Mouse (Mus musculus) lung, postnatal 0 days (tissue): ENCODE measurements around the gene H1foo. TPM values are rescaled to one million over a fixed set of nuclear protein-coding genes. Genes with fewer than 3 reads are reported as not detected.
A peak's percentile ranks its signal among the peaks of the same experiment; 100 is the strongest.

Experiments used
- ATAC-seq: fragments of 200-750 bp; cut with Nextera tagmentation; 2 replicates; pipeline ENCODE4 v1.8.0; 2017; ENCODE audit warnings: moderate library complexity
- DNase-seq: peaks from one replicate; pipeline ENCODE4 v3.0.0-alpha.2; 2016; ENCODE audit warnings: low spot score
- H3K27ac ChIP-seq: fragments of 300-500 bp; sonication (generic); 2 replicates; pipeline ENCODE4 v1.5.1; 2014; ENCODE audit warnings: antibody characterized with exemption, mild to moderate bottlenecking, low read length, mixed read lengths
- H3K27me3 ChIP-seq: fragments of 300-500 bp; sonication (generic); replicated peaks from 2 replicates; pipeline ENCODE4 v1.6.1; 2014; ENCODE audit warnings: low read length, mixed read lengths; ENCODE audit not compliant: insufficient read depth
- H3K36me3 ChIP-seq: fragments of 300-500 bp; sonication (generic); 2 replicates; pipeline ENCODE4 v1.6.1; 2014; ENCODE audit warnings: low read length, mixed read lengths; ENCODE audit not compliant: insufficient read depth
- H3K4me1 ChIP-seq: fragments of 300-500 bp; sonication (generic); 2 replicates; pipeline ENCODE4 v1.6.1; 2014; ENCODE audit warnings: antibody characterized with exemption, low read depth, low read length, mixed read lengths; ENCODE audit not compliant: insufficient read depth
- H3K4me2 ChIP-seq: fragments of 300-500 bp; sonication (generic); replicated peaks from 2 replicates; pipeline ENCODE4 v1.6.1; 2014; ENCODE audit warnings: low read depth, mild to moderate bottlenecking, low read length, moderate library complexity, mixed read lengths
- H3K4me3 ChIP-seq: fragments of 300-500 bp; sonication (generic); 2 replicates; pipeline ENCODE4 v1.5.1; 2014; ENCODE audit warnings: low read depth, low read length
- H3K9ac ChIP-seq: fragments of 300-500 bp; sonication (generic); replicated peaks from 2 replicates; pipeline ENCODE4 v1.6.1; 2014; ENCODE audit warnings: low read depth, mild to moderate bottlenecking
- H3K9me3 ChIP-seq: fragments of 300-500 bp; sonication (generic); 2 replicates; pipeline ENCODE4 v1.6.1; 2016; ENCODE audit warnings: low read length, mixed read lengths
- CTCF ChIP-seq: IDR thresholded peaks from 2 replicates; pipeline ENCODE4 v1.5.1; 2016; ENCODE audit warnings: antibody characterized with exemption, mild to moderate bottlenecking
- EP300 ChIP-seq: IDR thresholded peaks from 2 replicates; pipeline ENCODE4 v1.6.1; 2016; ENCODE audit warnings: antibody characterized with exemption, mild to moderate bottlenecking, control low read depth
- WGBS: fragments of 180-500 bp; shearing (Covaris S2); extraction: QIAGEN DNeasy Blood & Tissue Kit; methylation state at CpG from one replicate; pipeline ENCODE4 v1.1.7; 2014; 5-methylcytosine and 5-hydroxymethylcytosine counted together
- polyA plus RNA-seq: library from polyadenylated mRNA; unstranded; fragments of >200 nt; fragmentation: Nextera tagmentation; extraction: Ambion mirVana; gene quantifications from 2 replicates; pipeline ENCODE4 v1.2.1, GENCODE M21; 2015

H1foo gene
- polyA plus RNA-seq, 1 experiment from 2014 or later, result not detected

DNA sequence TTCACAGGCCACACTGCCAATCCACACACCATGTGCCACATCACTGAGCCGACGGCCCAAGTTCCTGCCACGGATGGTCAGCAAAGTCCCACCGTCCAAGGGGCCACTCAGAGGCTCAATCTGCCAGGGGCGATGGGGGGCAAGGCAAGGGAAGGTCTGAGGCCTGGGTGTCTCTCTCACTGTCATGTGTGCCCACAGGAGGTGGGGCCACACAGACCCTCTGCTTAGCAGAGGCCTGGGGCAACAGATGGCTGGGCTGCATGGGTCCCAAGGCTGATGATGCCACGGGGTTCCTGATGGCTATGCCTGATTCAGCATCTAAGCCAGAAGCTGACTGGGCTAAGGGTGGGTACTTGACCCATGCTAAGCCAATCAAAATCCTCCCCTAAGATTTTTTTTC lies 24.0 kb downstream of the H1foo start:
- H3K36me3 ChIP-seq, result peaks cover 44% of the 10 kb centered on the region
- no peak for ATAC-seq

DNA sequence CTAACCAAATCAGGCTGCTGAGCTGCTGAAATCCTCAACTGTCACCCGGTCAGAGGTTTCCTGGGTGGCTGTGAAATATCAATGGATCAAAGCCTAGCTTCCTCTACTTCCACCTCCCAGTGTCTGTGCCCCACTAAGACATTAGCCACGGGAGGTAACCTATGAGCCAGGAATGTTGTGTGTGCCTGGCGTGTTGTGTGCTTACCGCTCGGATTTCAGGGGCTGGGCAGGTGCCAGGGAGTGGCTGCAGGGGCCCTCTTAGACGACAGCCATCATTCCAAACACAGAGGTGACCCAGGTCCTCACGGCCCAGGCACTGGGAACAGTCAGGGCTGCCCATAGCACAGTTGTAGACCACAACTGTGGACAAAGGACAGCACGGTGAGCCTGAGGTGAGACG lies 24.4 kb downstream of the H1foo start:
- no peak overlapping the region for H3K4me3 ChIP-seq
- H3K9me3 ChIP-seq, result no peaks in the 10 kb centered on the region
- H3K9ac ChIP-seq, result no peak overlapping the region
- peaks cover 43% of the 10 kb centered on the region for H3K36me3 ChIP-seq
- no peak overlapping the region for H3K27ac ChIP-seq
- ATAC-seq, result no peak
- TF ChIP-seq EP300 (no peak), CTCF (no peak)
- H3K4me1 ChIP-seq, result peaks cover 8% of the 10 kb centered on the region; the same call in 1 of the 2 replicates
- H3K27me3 ChIP-seq, result no peaks in the 10 kb centered on the region
- DNase-seq, result no peak
- H3K4me2 ChIP-seq, result no peak overlapping the region
- WGBS, result 57% methylated on average over 9 of the region's 9 CpGs

More for the DNA sequence above, 24.0 kb downstream of the H1foo start:
- Histone ChIP-seq H3K4me2 (no peak overlapping the region), H3K27me3 (no peaks in the 10 kb centered on the region), H3K27ac (no peak overlapping the region), H3K9ac (no peak overlapping the region), H3K4me3 (no peak overlapping the region), H3K9me3 (no peaks in the 10 kb centered on the region), H3K4me1 (peaks cover 8% of the 10 kb centered on the region; the same call in 1 of the 2 replicates)
- DNase-seq, result no peak
- WGBS, result 75% methylated on average over 6 of the region's 6 CpGs
- no peak for TF ChIP-seq EP300
- no peak for TF ChIP-seq CTCF

DNA sequence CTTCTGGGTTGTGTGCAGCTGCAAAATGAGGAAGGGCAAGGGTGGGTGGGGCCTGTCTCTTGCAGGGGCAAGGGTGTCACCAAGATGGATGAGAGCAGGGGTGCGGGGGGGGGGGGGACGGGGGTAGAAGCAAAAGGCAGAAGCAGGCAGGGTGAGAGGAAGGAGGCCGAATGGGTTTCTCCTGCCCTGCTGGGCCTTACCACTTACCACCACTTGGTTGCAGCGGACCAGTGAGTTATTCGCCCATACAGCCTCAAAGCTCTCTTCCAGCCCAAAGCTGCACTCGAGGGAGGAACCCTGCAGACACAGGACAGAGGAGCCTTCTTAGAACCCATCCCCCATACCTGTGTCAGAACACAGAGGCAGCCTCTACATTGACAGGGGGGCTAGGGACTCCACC lies 25.2 kb downstream of the H1foo start:
- H3K9me3 ChIP-seq, result no peaks in the 10 kb centered on the region
- DNase-seq, result no peak
- ATAC-seq, result no peak
- TF ChIP-seq EP300 (no peak), CTCF (0 out of 2 replicates have a peak, but pooled peaks have one; percentile 5)
- H3K4me2 ChIP-seq, result no peak overlapping the region
- peaks cover 46% of the 10 kb centered on the region for H3K36me3 ChIP-seq
- no peak overlapping the region for H3K27ac ChIP-seq
- H3K27me3 ChIP-seq, result no peaks in the 10 kb centered on the region
- WGBS, result 69% methylated on average over 3 of the region's 6 CpGs
- no peak overlapping the region for H3K9ac ChIP-seq
- peaks cover 8% of the 10 kb centered on the region; the same call in 1 of the 2 replicates for H3K4me1 ChIP-seq
- no peak overlapping the region for H3K4me3 ChIP-seq

DNA sequence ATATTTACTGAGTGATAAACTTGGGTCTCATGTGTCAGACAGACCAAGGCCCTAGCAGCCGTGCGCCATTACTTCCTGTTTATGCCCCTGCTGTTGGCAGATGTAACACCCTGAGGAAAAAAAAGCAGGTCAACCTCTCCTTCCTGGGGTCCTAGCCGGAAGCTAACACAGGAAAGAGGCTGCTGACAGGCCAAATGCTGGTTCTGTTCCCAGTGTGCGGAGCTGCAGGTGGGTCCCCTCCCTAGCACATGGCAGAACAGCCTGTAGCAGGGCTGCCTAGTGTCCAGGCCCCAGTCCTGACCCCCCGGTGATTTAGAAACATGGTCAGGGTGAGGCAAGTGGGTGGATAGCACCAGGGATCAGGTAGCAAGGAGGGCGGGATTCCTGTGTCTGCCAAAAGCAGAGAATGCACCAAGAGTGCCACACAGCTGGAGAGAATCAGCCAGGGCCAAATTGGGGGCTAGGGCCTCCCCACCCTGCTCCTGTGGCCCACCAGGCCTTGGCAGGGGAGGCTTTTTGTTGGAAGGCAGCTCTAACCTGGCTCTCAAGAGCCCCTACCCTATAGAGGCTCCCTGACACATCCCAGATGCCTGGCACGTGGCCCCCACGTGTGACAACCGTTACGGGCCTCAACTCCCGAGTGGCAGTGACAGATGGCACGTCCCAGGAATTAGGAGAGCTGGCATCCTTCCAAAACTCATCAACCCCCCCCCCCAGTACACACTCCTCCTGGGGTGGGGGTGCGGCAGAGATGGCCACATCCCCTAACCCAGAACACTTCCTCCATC lies 26.7 kb downstream of the H1foo start:
- Histone ChIP-seq H3K9me3 (no peaks in the 10 kb centered on the region), H3K36me3 (peaks cover 49% of the 10 kb centered on the region), H3K4me3 (no peak overlapping the region), H3K4me2 (no peak overlapping the region), H3K27me3 (no peaks in the 10 kb centered on the region), H3K9ac (no peak overlapping the region), H3K4me1 (peaks cover 8% of the 10 kb centered on the region; the same call in 1 of the 2 replicates), H3K27ac (no peak overlapping the region)
- WGBS, result 33% methylated on average over 13 of the region's 13 CpGs
- TF ChIP-seq EP300, result peak; percentile 78
- TF ChIP-seq CTCF, result 0 out of 2 replicates have a peak, but pooled peaks have one; percentile 6
- ATAC-seq, result peak; percentile 52
- peak; percentile 67 for DNase-seq

DNA sequence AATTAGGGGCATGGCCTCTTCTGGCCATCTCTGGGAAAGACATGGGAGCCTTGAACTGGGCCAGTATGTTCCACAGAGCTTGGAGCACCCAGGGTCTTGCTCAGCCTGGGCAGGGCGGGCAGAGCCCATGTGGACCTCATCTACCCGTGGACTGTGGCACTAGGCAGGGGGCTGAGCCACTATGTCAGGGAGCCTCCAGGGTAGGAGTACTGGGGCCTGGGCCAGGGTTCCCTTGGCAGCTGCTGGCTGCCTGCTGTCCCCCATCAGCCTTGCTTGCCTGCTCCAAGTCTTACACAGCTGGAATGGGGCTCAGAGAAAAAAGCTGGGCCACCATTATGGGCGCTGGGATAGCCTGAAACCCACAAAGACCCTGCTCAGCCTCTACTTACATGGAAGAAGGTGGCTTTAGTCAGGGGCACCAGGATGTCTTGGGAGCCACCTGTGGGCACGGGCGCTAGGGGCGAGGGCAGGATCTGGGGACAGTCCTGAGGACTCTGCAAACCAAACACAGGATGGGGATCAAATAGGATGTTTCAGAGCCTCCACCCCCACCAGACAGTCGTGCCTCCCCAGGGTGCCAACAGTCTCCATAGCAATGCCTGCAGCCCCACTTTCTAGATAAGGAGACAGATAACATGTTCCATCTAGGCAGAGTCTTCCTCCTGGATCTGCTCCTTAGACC lies 27.5 kb downstream of the H1foo start:
- Histone ChIP-seq H3K4me3 (no peak overlapping the region), H3K27me3 (no peaks in the 10 kb centered on the region), H3K36me3 (peaks cover 42% of the 10 kb centered on the region), H3K9ac (no peak overlapping the region), H3K9me3 (no peaks in the 10 kb centered on the region), H3K27ac (no peak overlapping the region), H3K4me1 (peaks cover 8% of the 10 kb centered on the region; the same call in 1 of the 2 replicates), H3K4me2 (no peak overlapping the region)
- ATAC-seq, result peak; percentile 42
- no peak for DNase-seq
- TF ChIP-seq CTCF (no peak), EP300 (no peak)
- 59% methylated on average over 7 of the region's 7 CpGs for WGBS

DNA sequence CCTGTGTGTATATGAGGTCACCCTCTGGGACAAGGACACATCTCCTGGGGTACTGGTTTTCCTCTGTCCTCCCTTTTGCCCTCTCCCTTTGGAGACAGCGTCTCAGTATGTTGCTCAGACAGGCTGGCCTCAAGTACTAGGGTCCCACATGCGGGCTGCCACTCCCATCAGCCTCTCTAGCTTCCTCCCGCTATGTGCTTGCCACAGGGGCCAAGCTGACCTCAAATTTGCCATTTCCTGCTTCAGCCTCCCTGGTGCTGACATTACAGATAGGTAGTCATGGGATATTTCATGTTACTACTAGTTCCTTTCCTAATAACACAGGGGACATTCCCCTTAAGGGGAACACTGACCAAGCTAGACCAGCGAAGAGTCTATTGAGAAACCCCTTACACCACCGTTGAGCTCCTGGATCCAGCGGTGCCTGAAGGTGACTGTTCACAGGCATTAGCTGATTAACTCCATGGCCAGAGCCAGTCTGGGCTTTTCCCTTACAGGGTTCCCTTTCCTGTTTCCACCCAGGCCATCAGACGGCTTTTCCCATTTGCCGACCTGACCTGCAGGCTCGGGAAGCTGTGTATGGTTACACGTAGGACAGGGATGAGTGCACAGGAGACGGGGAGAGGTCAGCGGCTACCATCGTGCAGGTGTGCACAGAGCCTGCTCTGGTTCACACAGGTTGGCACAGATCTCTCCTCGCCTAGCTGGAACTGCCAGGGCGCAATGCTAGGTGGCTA lies 28.6 kb downstream of the H1foo start:
- Histone ChIP-seq H3K27me3 (no peaks in the 10 kb centered on the region), H3K27ac (no peak overlapping the region), H3K36me3 (peaks cover 38% of the 10 kb centered on the region), H3K4me2 (no peak overlapping the region), H3K4me1 (peaks cover 8% of the 10 kb centered on the region; the same call in 1 of the 2 replicates), H3K9me3 (no peaks in the 10 kb centered on the region), H3K9ac (no peak overlapping the region), H3K4me3 (no peak overlapping the region)
- ATAC-seq (no peak), DNase-seq (no peak)
- no peak for TF ChIP-seq EP300
- 77% methylated on average over 15 of the region's 15 CpGs for WGBS
